Mouse (Mus musculus) cerebellum, adult 2 months (tissue): ENCODE data around the gene Pou3f1. TPM values are rescaled to one million over a fixed set of nuclear protein-coding genes. Genes with fewer than 3 reads are reported as not detected.

Source experiments
- DNase-seq, 2 experiments: peaks; one replicate each; pipeline ENCODE4 v3.0.0; 2021
- H3K27ac ChIP-seq: fragments of 200-500 bp; 2 replicates; pipeline ENCODE4 v1.5.1; 2012; ENCODE audit warnings: low read length, control low read depth, inconsistent platforms; ENCODE audit not compliant: insufficient read depth
- H3K27me3 ChIP-seq: fragments of 200-500 bp; 2 replicates; pipeline ENCODE4 v1.6.1; 2012; ENCODE audit warnings: inconsistent platforms, mild to moderate bottlenecking, low read length, moderate library complexity; ENCODE audit not compliant: control insufficient read depth, insufficient read depth
- H3K4me1 ChIP-seq: fragments of 200-500 bp; 2 replicates; pipeline ENCODE4 v1.6.1; 2011; ENCODE audit warnings: low read length; ENCODE audit not compliant: control insufficient read depth, insufficient read depth
- H3K4me3 ChIP-seq: fragments of 200-500 bp; replicated peaks from 2 replicates; pipeline ENCODE3; 2011; ENCODE audit warnings: mild to moderate bottlenecking, low read depth, low read length, control low read depth; ENCODE audit not compliant: insufficient read depth
- CTCF ChIP-seq: fragments of 200-500 bp; IDR thresholded peaks from 2 replicates; pipeline ENCODE4 v1.5.1; 2011; ENCODE audit warnings: low read depth, mild to moderate bottlenecking, control low read depth, low read length, moderate library complexity, borderline replicate concordance; ENCODE audit not compliant: insufficient read depth
- POLR2A ChIP-seq: fragments of 200-500 bp; IDR thresholded peaks from 2 replicates; pipeline ENCODE4 v1.6.1; 2011; ENCODE audit warnings: low read length, control low read depth, borderline replicate concordance; ENCODE audit not compliant: insufficient read depth
- WGBS: fragments of 180-500 bp; shearing (Covaris S2); methylation state at CpG from one replicate; pipeline ENCODE4 v1.1.7; 2018; 5-methylcytosine and 5-hydroxymethylcytosine counted together
- polyA plus RNA-seq: library from polyadenylated mRNA; depleted of rRNA; stranded (reverse); fragments of >200 nt; gene quantifications from 2 replicates; pipeline ENCODE4 v1.2.3, GENCODE M21; 2012

Pou3f1 gene
- polyA plus RNA-seq, 1 experiment = 3.3 TPM

- TF ChIP-seq CTCF (no peak), POLR2A (no peak)
- Histone ChIP-seq H3K4me1 (0 out of 2 replicates have a peak, but pooled peaks cover 2% of the 10 kb centered on the region), H3K4me3 (no peak overlapping the region), H3K27me3 (no peaks in the 10 kb centered on the region), H3K27ac (no peak overlapping the region)
- 90% methylated on average over 6 of the region's 6 CpGs for WGBS
- no peak for DNase-seq
Measured at GRCm38 (mm10) chr4:124675958-124676357, 19.4 kb downstream of the Pou3f1 start.

DNA sequence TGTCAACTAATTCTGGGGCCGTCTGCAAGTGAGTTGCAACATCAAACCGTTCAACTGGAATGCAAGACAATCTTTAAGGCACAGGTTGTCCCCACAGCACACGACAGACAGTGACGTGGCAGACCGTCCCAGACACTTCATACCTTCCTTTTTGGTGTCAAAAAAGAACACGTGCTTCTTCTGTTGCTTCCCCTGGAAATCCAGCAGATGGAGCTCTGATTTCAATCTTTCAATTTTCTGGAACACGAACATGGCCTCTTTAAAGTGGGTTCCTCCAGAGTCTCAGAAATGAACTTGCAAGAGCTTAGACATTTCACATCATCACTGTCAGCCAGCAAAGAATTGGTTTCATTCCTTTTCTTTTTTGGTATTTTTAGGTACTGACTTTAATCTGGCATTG, 25.7 kb downstream of the Pou3f1 start:
- TF ChIP-seq CTCF (0 out of 2 replicates have a peak, but pooled peaks have one; percentile 10), POLR2A (no peak)
- Histone ChIP-seq H3K4me3 (no peak overlapping the region), H3K27ac (no peak overlapping the region), H3K4me1 (peaks cover 3% of the 10 kb centered on the region; the same call in 1 of the 2 replicates), H3K27me3 (no peaks in the 10 kb centered on the region)
- 46% methylated on average over 7 of the region's 7 CpGs for WGBS
- DNase-seq = no peak

- TF ChIP-seq POLR2A (no peak), CTCF (no peak)
- no peaks in the 10 kb centered on the region for H3K27me3 ChIP-seq
- DNase-seq = peak; percentile 48 to 62
- no peak overlapping the region for H3K4me3 ChIP-seq
- H3K4me1 ChIP-seq = peaks cover 3% of the 10 kb centered on the region; the same call in 1 of the 2 replicates
- H3K27ac ChIP-seq = no peak overlapping the region
- WGBS = 16% methylated on average over 4 of the region's 4 CpGs
Measured at GRCm38 (mm10) chr4:124683474-124683873, 26.9 kb downstream of the Pou3f1 start.

- Histone ChIP-seq H3K27ac (no peak overlapping the region), H3K4me3 (no peak overlapping the region), H3K4me1 (peaks cover 3% of the 10 kb centered on the region; the same call in 1 of the 2 replicates), H3K27me3 (no peaks in the 10 kb centered on the region)
- no peak for TF ChIP-seq CTCF
- no peak for TF ChIP-seq POLR2A
- 79% methylated on average over 4 of the region's 4 CpGs for WGBS
- no peak for DNase-seq
Measured at GRCm38 (mm10) chr4:124685004-124685403, 28.4 kb downstream of the Pou3f1 start.

DNA sequence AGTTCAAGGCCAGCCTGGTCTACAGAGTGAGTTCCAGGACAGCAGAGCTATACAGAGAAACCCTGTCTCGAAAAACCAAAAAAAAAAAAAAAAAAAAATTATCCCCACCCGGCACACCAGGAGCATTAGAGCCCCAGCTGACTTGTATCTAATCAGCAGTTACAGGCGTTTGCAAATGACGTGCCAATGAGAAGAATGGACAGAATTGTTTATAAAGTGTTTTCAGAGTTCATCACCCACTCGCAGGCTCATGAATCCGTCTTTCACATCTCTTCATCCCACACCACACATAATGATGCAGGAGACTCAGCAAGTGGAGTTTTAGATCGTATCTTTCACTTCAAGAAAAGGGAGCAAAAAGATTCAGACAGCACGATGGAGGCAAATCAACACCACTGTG, 28.8 kb downstream of the Pou3f1 start:
- H3K4me1 ChIP-seq = peaks cover 3% of the 10 kb centered on the region; the same call in 1 of the 2 replicates
- 87% methylated on average over 8 of the region's 8 CpGs for WGBS
- no peak for DNase-seq

DNA sequence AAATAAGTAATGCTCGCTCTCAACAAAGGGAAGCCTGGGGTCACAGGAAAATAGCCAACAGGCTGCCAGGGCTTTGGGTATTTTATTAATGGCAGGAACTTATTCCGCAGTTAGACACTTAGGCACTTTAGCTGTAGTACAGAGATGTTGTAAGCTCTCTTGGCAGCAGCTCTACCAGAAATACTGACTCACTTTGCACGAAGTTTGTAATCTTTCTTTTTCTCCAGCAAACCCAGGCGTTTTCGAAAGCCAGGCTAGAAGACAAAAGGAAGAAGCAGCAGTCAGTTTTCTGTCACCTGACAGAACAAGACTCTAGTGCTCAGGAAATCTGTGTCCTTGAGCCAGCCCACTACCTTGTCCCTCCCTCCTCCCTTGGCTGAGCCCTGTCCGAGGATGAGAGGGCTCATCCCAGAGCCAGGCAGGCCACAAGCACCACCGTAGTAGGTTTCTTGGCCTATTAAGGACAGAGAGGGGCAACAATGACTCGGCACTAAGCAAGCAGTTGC, 29.3 kb downstream of the Pou3f1 start:
- Histone ChIP-seq H3K4me1 (peaks cover 3% of the 10 kb centered on the region; the same call in 1 of the 2 replicates), H3K27ac (no peak overlapping the region), H3K4me3 (no peak overlapping the region), H3K27me3 (no peaks in the 10 kb centered on the region)
- no peak for TF ChIP-seq POLR2A
- no peak for TF ChIP-seq CTCF
- DNase-seq = no peak
- 82% methylated on average over 8 of the region's 8 CpGs for whole genome bisulfite sequencing

More for the DNA sequence above, 28.8 kb downstream of the Pou3f1 start:
- H3K27ac ChIP-seq = no peak overlapping the region
- H3K27me3 ChIP-seq = no peaks in the 10 kb centered on the region
- TF ChIP-seq CTCF (no peak), POLR2A (no peak)
- H3K4me3 ChIP-seq = no peak overlapping the region

DNA sequence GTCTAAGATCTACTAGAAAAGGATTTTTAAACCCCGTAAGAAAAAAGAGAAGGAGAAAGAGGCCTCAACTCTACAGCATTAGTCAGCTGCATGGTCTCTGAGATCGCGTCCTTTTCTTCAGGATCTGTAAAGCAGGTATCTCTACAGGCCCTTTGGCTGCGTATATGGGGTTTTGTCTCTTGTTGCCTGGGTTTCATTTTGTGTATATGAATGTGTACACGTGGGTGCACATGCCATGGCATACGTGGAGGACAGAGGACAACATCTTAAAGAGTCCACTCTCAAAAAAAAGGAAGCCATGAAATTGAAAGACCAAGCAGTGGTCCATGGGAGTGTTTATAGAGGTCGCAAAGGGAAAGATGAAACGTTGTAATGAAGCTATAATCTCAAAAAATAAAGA, 34.8 kb downstream of the Pou3f1 start:
- H3K4me3 ChIP-seq = no peak overlapping the region
- 81% methylated on average over 8 of the region's 8 CpGs for WGBS
- H3K4me1 ChIP-seq = no peaks in the 10 kb centered on the region
- DNase-seq = no peak
- no peaks in the 10 kb centered on the region for H3K27me3 ChIP-seq
- no peak overlapping the region for H3K27ac ChIP-seq
- TF ChIP-seq POLR2A (no peak), CTCF (no peak)

DNA sequence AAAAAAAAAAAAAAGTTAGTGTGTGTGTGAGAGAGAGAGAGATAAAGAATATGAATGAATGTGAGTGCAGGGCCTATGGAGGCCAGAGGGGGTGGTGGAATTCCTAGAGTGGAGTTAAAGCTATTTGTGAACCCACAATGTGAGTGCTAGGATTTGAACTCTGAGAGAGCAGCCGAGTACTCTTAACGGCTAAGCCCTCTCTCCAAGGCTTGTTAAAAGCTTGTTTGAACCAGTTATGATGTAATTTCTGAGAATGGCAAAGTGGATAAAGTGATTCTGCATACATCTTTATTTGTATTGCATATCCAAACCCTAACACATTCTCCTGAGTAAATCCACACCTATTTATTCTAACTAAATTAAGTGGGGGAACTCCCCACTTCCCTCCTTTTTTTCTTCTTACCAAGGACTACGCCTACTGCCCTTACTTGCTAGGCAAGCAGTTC, 35.8 kb downstream of the Pou3f1 start:
- DNase-seq = no peak
- Histone ChIP-seq H3K4me1 (no peaks in the 10 kb centered on the region), H3K27me3 (no peaks in the 10 kb centered on the region), H3K4me3 (peak overlapping the region; percentile 91), H3K27ac (no peak overlapping the region)
- whole genome bisulfite sequencing = 69% methylated on average over 3 of the region's 3 CpGs
- TF ChIP-seq POLR2A (no peak), CTCF (no peak)
